Mouse (Mus musculus) limb, embryonic 11.5 days (tissue): ENCODE data around the gene Vwa5b2. TPM values are rescaled to one million over a fixed set of nuclear protein-coding genes. Genes with fewer than 3 reads are reported as not detected.

Source experiments
- ATAC-seq: fragments of 200-750 bp; cut with Nextera tagmentation; 2 replicates; pipeline ENCODE4 v1.8.0; 2017; ENCODE audit warnings: low read depth; ENCODE audit not compliant: insufficient number of reproducible peaks, low FRiP score, low TSS enrichment
- DNase-seq: peaks from one replicate; pipeline ENCODE4 v3.0.0-alpha.2; 2015; ENCODE audit warnings: low spot score
- H3K27ac ChIP-seq: fragments of 300-500 bp; sonication (generic); replicated peaks from 2 replicates; pipeline ENCODE4 v1.5.1; 2014; ENCODE audit warnings: low read depth, mild to moderate bottlenecking, low read length
- H3K27me3 ChIP-seq: fragments of 300-500 bp; sonication (generic); 2 replicates; pipeline ENCODE4 v1.6.1; 2014; ENCODE audit warnings: mild to moderate bottlenecking, low read length, mixed read lengths; ENCODE audit not compliant: control insufficient read depth, insufficient read depth
- H3K36me3 ChIP-seq: fragments of 300-500 bp; sonication (generic); 2 replicates; pipeline ENCODE4 v1.6.1; 2014; ENCODE audit warnings: mild to moderate bottlenecking, low read length, moderate library complexity, mixed read lengths; ENCODE audit not compliant: control insufficient read depth, insufficient read depth
- H3K4me1 ChIP-seq: fragments of 300-500 bp; sonication (generic); 2 replicates; pipeline ENCODE4 v1.6.1; 2014; ENCODE audit warnings: low read length, mixed read lengths; ENCODE audit not compliant: control insufficient read depth, insufficient read depth
- H3K4me2 ChIP-seq: fragments of 300-500 bp; sonication (generic); 2 replicates; pipeline ENCODE4 v1.6.1; 2014; ENCODE audit warnings: low read depth, mild to moderate bottlenecking, moderate library complexity; ENCODE audit not compliant: severe bottlenecking
- H3K4me3 ChIP-seq: fragments of 300-500 bp; sonication (generic); 2 replicates; pipeline ENCODE4 v1.5.1; 2014; ENCODE audit warnings: low read depth, low read length
- H3K9ac ChIP-seq: fragments of 300-500 bp; sonication (generic); 2 replicates; pipeline ENCODE4 v1.6.1; 2014; ENCODE audit warnings: mild to moderate bottlenecking, low read length
- H3K9me3 ChIP-seq: fragments of 300-500 bp; sonication (generic); 2 replicates; pipeline ENCODE4 v1.6.1; 2016; ENCODE audit warnings: low read length; ENCODE audit not compliant: control insufficient read depth
- WGBS: fragments of 180-500 bp; shearing (Covaris S2); extraction: QIAGEN DNeasy Blood & Tissue Kit; methylation state at CpG from one replicate; pipeline ENCODE4 v1.1.7; 2014; 5-methylcytosine and 5-hydroxymethylcytosine counted together
- polyA plus RNA-seq: library from polyadenylated mRNA; unstranded; fragments of >200 nt; fragmentation: Nextera tagmentation; extraction: Ambion mirVana; gene quantifications from 2 replicates; pipeline ENCODE4 v1.2.1, GENCODE M21; 2014

Gene Vwa5b2
- polyA plus RNA-seq, 1 experiment from 2014 or later = 0.23 TPM

- WGBS = 94% methylated on average over 1 of the region's 1 CpGs
- Histone ChIP-seq H3K27ac (no peak overlapping the region), H3K4me3 (no peak overlapping the region), H3K27me3 (no peaks in the 10 kb centered on the region), H3K4me1 (peaks cover 4% of the 10 kb centered on the region; the same call in 1 of the 2 replicates), H3K4me2 (no peak overlapping the region), H3K36me3 (peaks cover 20% of the 10 kb centered on the region), H3K9ac (no peak overlapping the region), H3K9me3 (no peaks in the 10 kb centered on the region)
- no peak for DNase-seq
- no peak for ATAC-seq
Observed at GRCm38 (mm10) chr16:20552594-20552993, 36.7 kb upstream of the Vwa5b2 start.

DNA sequence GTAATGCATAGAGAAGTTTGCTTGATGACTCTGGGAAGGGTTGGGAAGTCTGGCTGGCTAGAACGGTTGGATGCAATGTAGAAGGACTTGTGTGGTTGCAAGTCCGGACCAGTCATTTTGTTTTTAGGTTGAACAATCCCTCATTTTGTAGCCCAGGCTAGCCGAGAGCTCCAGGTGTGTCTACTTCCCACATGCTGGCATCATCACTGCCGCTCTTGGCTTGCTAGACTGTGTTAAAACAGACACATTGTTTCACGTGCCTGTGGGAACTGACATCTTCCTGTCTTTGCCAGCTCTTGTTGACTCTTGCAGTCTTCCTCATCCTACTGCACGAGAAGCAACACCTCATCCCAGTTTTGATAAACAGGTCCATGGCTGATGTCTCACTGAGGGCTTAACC, 34.3 kb upstream of the Vwa5b2 start:
- WGBS = 89% methylated on average over 6 of the region's 6 CpGs
- H3K36me3 ChIP-seq = peaks cover 32% of the 10 kb centered on the region

GRCm38 (mm10) chr16:20557381-20557780, 31.9 kb upstream of the Vwa5b2 start:
- H3K27ac ChIP-seq = no peak overlapping the region
- H3K9ac ChIP-seq = no peak overlapping the region
- H3K4me3 ChIP-seq = no peak overlapping the region
- H3K9me3 ChIP-seq = no peaks in the 10 kb centered on the region
- DNase-seq (no peak), ATAC-seq (no peak)
- no peaks in the 10 kb centered on the region for H3K27me3 ChIP-seq
- H3K4me1 ChIP-seq = no peaks in the 10 kb centered on the region
- H3K4me2 ChIP-seq = no peak overlapping the region
- 71% methylated on average over 7 of the region's 7 CpGs for WGBS
- peaks cover 29% of the 10 kb centered on the region for H3K36me3 ChIP-seq

More for the DNA sequence above, 34.3 kb upstream of the Vwa5b2 start:
- Histone ChIP-seq H3K27ac (no peak overlapping the region), H3K4me1 (no peaks in the 10 kb centered on the region), H3K9ac (no peak overlapping the region), H3K27me3 (no peaks in the 10 kb centered on the region), H3K4me2 (no peak overlapping the region), H3K9me3 (no peaks in the 10 kb centered on the region), H3K4me3 (no peak overlapping the region)
- no peak for DNase-seq
- ATAC-seq = no peak

DNA sequence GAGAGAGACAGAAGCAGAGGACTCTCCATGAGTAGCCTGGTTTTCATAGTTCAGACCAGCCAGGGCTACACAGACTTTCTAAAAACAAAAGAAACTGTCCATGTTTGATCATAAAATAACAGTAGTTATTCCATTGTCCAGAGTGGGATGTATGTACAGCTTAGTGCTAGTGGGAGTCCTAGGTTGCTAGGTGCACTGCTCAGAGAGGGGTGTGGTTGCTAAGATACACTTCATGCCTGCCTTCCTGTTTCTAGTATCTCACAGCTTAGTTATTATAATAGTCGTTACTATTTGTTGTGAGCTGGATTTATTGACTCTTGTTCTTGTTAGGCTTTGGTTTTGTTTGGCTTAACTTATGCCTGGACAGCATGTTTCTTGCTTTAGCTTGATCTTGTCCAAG, 24.2 kb upstream of the Vwa5b2 start:
- Histone ChIP-seq H3K9ac (no peak overlapping the region), H3K4me1 (no peaks in the 10 kb centered on the region), H3K27me3 (no peaks in the 10 kb centered on the region), H3K36me3 (peaks cover 11% of the 10 kb centered on the region), H3K4me2 (no peak overlapping the region), H3K9me3 (no peaks in the 10 kb centered on the region), H3K27ac (no peak overlapping the region), H3K4me3 (no peak overlapping the region)
- ATAC-seq (no peak), DNase-seq (no peak)
- 76% methylated on average over 1 of the region's 1 CpGs for WGBS

DNA sequence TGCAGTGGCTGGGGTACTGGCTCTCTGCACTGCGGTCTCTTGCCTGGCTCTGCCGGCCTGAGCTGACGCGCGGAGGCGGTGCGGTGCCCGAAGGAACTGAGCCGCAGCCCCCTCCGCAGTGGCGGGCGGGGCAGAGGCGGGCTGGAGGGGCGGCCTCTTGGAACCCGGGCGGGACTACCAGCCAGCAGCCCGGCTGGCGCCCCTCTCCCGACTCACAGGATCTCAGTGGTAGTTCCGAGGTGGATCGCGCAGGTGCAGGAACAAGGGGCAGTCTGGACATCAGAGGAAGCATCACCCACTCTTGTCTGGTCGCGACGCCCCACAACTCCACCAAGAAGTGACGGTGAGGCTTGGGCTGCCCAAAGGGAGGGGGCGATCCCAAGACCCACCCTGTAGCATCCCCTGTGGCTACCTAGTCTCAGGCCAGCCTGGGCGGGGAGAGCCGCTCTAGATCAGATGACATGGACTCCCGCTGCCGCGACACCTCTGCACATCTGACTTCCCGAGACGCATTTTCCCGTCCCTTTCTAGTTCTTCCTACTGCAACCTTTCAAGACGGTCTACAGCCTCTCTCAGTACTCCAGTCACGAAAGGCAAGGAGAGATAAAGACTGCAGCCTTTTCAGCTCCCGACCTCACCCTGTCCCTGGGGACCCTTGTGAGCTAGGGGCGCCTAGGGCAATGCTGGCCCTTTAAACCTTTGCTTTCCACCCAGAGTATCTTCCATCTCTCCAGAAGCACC, 838 bp downstream of the Vwa5b2 start:
- under 1% methylated on average over 39 of the region's 39 CpGs for WGBS
- Histone ChIP-seq H3K9me3 (no peaks in the 10 kb centered on the region), H3K4me1 (peaks cover 17% of the 10 kb centered on the region), H3K9ac (peak overlapping the region; percentile 56), H3K4me3 (peak overlapping the region; percentile 46), H3K27ac (no peak overlapping the region), H3K27me3 (peaks cover 44% of the 10 kb centered on the region), H3K36me3 (no peaks in the 10 kb centered on the region), H3K4me2 (peak overlapping the region; percentile 85)
- ATAC-seq (peak; percentile 77), DNase-seq (peak; percentile 71)

DNA sequence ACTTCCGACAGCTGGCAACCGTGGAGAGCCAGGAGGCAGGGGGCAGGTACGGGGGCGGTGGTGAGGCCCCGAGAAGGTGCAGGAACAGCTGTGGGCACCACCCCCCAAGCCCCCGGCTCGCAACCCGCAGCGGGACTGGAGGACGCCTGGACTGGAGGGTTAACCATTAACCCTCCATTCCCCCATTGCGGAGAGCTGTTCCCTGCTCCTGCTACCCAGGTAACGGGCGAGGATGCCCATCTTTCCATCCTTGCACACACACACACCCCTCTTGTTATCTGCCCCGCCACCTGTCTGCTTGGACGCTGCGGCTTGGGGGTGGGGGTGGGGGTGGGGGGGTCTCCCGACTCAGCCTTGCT, 1.4 kb downstream of the Vwa5b2 start:
- peak overlapping the region; percentile 85 for H3K4me2 ChIP-seq
- DNase-seq (peak; percentile 30), ATAC-seq (no peak)
- peaks cover 17% of the 10 kb centered on the region for H3K4me1 ChIP-seq
- no peaks in the 10 kb centered on the region for H3K36me3 ChIP-seq
- H3K4me3 ChIP-seq = peak overlapping the region; percentile 46
- peaks cover 44% of the 10 kb centered on the region for H3K27me3 ChIP-seq
- 3% methylated on average over 16 of the region's 17 CpGs for WGBS
- no peak overlapping the region; the same call in 1 of the 2 replicates for H3K9ac ChIP-seq
- no peak overlapping the region for H3K27ac ChIP-seq
- no peaks in the 10 kb centered on the region for H3K9me3 ChIP-seq

GRCm38 (mm10) chr16:20591076-20591705, 1.9 kb downstream of the Vwa5b2 start:
- Histone ChIP-seq H3K4me2 (peak overlapping the region; percentile 17), H3K4me1 (peaks cover 17% of the 10 kb centered on the region), H3K9ac (no peak overlapping the region), H3K9me3 (no peaks in the 10 kb centered on the region), H3K27ac (no peak overlapping the region), H3K36me3 (no peaks in the 10 kb centered on the region), H3K27me3 (peaks cover 44% of the 10 kb centered on the region), H3K4me3 (peak overlapping the region; percentile 10; the same call in 1 of the 2 replicates)
- 3% methylated on average over 48 of the region's 48 CpGs for WGBS
- ATAC-seq (no peak), DNase-seq (peak; percentile 37)

- no peak for DNase-seq
- H3K9ac ChIP-seq = no peak overlapping the region
- no peak overlapping the region for H3K4me3 ChIP-seq
- ATAC-seq = no peak
- H3K27ac ChIP-seq = no peak overlapping the region
- no peak overlapping the region for H3K4me2 ChIP-seq
- WGBS = 88% methylated on average over 7 of the region's 7 CpGs
- no peaks in the 10 kb centered on the region for H3K9me3 ChIP-seq
- H3K4me1 ChIP-seq = peaks cover 13% of the 10 kb centered on the region; the same call in 1 of the 2 replicates
- peaks cover 28% of the 10 kb centered on the region for H3K27me3 ChIP-seq
- H3K36me3 ChIP-seq = no peaks in the 10 kb centered on the region
Observed at GRCm38 (mm10) chr16:20595060-20595673, 5.9 kb downstream of the Vwa5b2 start.
